Mouse (Mus musculus) granulocyte monocyte progenitor cell, adult 5-6 weeks (primary cell): ENCODE results near the gene Ambp. TPM values are rescaled to one million over a fixed set of nuclear protein-coding genes. Genes with fewer than 3 reads are reported as not detected.

ENCODE experiments used
- ATAC-seq: replicated peaks from 2 replicates; pipeline ENCODE4 v1.8.0; 2016; ENCODE audit warnings: mild to moderate bottlenecking, moderate TSS enrichment, inconsistent platforms; ENCODE audit not compliant: poor library complexity, severe bottlenecking
- total RNA-seq, 2 experiments: library from RNA; stranded (forward) in 1 of 2; stranded (reverse) in 1 of 2; fragments of 200-712, 200-1000 nt in 1 of 2; fragments of >200 nt in 1 of 2; fragmentation: Nextera tagmentation in 1 of 2; gene quantifications; 2 replicates each; pipeline ENCODE4 v1.2.3; 2014 to 2017

Gene Ambp
- not detected in 2 replicates for total RNA-seq (2014; fragmentation: Nextera tagmentation)
- total RNA-seq (2017) = not detected in 2 replicates

DNA sequence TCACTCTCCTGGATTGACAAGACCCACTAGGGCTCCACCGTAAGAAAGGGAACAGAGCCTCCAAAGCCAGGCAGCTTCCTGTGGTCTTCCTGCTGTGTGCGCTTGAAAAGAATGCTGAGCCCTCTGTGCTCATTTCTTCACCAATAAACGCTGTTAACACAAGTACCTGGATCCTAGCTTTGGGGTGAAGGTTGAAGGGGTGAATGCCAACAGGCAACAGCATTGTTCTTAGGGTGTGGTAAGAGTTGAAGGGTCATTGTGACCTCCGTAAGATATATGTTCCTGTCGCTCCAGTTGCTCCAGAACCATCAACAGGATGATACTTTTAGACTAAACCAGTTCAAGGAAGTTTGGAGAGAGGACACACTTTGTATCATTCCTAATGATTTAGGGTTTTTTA lies at the start of gene Ambp:
Ambp (minus strand) TSS at position 101 of the 400 bp plus-strand sequence.
- no peak for ATAC-seq

- ATAC-seq = no peak
Observed at GRCm38 (mm10) chr4:63203874-63204273, 49.3 kb upstream of the Ambp start.

DNA sequence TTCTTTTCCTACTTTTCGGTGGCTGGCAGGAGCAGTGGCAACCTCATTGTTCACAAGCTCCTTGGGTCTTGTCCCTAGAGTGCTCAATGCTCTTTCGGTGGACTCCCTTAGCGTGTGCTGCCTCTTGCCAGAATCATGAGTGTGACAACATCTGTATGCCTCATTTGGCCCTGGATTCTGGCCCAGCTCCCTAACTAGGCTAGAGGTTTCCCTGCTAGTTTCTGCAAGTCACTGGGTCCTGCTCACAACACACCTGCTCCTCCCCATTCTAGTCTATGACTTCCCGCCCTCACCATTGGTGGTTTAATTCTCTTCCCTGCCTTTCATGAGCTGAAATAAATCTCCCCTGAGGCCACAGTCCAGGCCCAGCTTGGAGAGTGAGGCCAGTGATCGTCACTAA lies 44.8 kb upstream of the Ambp start:
- ATAC-seq = no peak

DNA sequence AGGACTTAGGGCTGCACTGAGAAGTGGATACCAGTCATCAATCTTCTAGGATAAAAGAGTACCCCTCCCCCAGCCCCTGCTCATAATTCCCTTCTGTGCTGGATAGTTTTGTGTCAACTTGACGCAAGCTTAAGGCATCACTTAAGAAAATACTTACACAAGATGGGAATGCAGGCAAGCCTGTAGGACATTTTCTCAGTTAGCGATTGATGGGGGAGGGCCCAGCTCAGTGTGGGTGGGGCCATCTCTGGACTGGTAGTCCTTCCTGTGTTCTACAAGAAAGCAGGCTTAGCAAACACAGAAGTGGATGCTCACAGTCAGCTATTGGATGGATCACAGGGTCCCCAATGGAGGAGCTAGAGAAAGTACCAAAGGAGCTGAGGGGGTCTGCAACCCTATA lies 39.8 kb upstream of the Ambp start:
- ATAC-seq = no peak

DNA sequence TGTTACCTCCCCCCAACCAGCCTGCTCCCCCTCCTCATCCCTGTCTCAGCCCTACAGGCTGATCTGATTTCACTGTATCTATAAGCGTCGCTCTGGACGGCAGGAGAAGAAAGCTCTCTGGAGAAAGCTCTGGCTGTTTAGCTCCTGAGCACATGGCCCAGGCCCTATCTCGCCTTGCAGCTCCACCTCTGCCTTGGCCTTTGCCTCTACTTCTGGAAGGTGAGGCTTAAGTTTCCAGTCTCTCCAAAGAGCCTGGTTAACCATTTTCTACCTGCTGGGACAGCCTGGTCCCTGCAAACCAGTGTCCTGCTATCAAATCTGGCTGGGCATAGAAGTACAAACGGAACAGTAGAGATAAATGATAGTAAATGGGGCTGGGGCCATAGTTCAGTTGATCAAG lies 37.0 kb upstream of the Ambp start:
- no peak for ATAC-seq

GRCm38 (mm10) chr4:63186281-63186870 lies 31.8 kb upstream of the Ambp start:
- no peak for ATAC-seq

GRCm38 (mm10) chr4:63181556-63181955 lies 27.0 kb upstream of the Ambp start:
- ATAC-seq = peak; percentile 77

- no peak for ATAC-seq
Observed at GRCm38 (mm10) chr4:63171969-63172685, 17.5 kb upstream of the Ambp start, which contains the start of gene Kif12. Gene Kif12 (minus strand): TSS chr4:63172131.

GRCm38 (mm10) chr4:63171122-63171521 lies 16.5 kb upstream of the Ambp start:
- ATAC-seq = no peak

DNA sequence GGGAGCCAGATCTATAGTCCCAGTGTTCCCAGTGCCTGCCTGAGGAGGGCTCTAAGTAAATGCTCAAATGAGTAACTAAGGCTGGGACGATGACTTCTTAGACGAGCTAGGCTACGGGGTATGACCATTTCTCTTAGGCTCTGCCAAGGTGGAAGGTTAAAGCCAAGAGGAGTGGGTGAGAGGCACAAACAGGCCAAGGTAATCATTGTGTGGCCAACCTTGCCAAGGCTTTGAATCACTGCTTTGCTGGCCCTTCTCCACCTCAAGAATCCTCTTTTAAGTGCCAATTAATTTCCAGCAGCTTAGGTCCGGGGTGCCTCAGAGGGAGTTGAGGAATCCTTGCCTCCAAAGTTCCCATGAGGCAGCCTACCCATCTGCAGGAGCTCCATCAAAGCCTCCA lies 15.5 kb upstream of the Ambp start:
- ATAC-seq = no peak

DNA sequence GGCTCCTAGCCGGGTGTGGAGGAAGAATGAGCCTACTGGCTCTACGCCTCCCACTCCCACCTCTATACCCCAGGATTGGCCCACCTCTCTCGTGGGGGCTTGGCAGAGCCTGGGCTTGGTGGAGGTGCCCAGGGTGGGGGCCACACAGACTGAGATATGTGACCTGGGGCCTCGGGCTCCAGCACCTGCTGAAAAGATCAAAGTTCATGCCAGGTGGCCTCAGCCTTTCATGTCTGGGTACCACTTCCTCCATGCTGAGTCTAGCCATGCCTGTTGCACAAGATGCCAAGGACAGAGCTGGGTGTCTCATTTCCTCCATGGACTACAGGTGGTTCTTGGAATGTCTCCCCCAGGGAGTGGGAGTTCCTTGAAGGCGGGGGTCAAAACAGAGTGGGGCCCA lies 11.7 kb upstream of the Ambp start:
- ATAC-seq = no peak

- ATAC-seq = no peak
Observed at GRCm38 (mm10) chr4:63165636-63166035, 11.0 kb upstream of the Ambp start.

DNA sequence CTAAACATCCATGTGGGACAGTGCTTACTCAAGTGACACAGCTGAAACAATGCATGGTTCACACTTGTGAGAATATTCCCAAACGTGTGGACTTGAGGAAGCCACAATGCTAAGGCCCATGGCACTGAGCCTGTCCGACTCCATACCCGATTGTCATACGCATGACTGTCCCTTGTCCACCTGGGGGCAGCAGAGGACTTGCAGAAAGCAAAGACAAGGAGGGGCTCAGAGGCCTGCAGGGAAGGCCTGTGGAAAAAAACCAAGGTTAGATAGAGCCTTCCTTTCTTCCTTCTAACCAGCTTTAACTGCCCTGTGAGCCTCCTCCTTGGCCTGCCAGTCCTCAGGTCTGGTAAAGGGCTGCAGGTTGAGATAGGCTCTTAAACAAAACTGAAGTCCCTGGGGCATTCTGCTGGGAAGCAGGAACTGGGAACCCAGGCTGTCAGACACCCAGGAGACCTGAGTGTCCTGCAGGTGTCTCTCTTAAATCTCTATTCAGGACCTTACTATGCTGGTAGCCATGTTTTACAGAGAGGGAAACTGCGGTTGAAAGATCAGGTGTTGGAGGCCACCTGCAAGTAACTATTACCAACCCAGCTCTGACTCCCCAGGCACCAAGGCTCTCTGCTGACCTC lies 4.5 kb upstream of the Ambp start:
- ATAC-seq = peak; percentile 82

GRCm38 (mm10) chr4:63158192-63158591 lies 3.6 kb upstream of the Ambp start:
- ATAC-seq = no peak

DNA sequence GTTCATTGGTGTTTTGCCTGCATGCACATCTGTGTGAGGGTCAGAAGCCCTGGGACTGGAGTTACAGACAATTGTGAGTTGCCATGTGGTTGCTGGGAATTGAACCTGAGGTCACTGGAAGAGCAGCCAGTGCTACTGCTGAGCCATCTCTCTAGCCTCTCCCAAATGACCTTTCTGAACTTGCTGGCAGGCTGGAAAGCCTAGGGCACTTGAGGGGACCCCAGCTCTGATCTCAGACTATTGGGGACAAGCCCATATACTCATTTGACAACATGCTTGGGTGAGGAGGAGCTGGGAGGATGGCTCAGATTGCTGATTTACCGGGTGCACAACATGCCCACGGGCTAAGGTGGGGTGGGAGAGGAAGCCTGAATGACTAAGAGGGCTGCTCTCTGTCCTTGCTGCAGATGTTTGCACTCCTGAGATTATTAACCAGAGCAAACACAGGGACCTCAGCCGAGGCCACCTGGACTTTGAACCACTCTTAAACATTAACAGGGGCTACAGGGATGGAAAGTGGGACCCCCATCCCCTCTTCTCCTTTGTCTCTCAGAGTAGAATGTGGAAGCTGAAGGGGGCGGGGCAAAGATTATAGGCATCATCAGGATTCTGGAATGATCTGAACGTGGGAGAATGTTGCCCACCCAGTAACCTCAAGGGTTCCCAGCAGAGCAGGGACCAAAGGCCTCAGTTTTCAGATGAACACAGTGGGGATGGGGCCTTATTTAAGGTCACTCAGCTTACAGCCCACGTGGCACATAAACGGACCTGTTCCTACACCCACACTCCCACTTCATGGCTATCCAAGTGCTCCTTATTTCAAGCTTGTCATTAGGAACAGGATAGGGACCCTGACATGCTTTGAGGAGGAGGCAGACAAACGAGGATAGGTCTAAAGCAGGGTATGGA lies 2.4 kb upstream of the Ambp start:
- no peak for ATAC-seq

DNA sequence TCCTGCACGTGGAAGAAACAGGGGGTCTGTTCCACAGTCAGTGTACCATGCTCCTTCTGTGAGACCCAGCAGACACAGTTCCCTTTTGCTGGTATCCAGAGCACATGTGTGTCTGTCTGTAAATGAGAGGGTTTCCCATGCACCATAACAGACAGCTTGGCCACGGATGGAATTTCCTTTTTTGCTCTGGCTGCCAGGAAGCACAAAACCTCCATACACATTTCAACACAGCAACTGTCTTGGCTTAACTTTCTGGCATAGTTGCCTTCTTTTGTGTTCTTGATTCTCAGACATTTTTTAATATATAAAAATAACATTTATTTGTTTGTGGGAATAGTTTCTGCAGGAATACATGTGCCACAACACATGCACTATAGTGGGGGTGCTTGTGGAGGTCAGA lies 997 bp upstream of the Ambp start:
- ATAC-seq = peak; percentile 12; the same call in 1 of the 2 replicates

DNA sequence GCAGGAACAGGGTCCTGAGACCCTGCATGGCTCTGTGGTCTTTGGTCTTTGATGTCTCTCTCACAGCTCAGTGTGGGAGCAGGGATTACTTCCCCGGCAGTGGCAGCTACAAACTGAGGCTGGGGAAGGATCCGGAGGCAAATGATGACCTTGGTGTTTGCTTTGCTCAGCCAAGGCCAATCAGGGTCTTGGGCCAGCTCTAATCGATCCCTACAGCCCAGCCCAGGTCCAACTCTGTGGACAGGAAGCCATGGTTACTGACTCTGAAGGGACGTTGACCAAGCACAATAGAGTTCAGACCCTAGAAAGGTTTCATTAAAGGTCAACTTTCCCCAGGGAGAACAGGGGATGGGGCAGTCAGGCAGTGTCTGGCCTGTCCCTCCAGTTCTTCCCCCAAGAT lies 571 bp downstream of the Ambp start:
- no peak for ATAC-seq

GRCm38 (mm10) chr4:63151127-63151526 lies 3.5 kb downstream of the Ambp start:
- ATAC-seq = peak; percentile 91

- no peak for ATAC-seq
Observed at GRCm38 (mm10) chr4:63147268-63147667, 7.3 kb downstream of the Ambp start.

DNA sequence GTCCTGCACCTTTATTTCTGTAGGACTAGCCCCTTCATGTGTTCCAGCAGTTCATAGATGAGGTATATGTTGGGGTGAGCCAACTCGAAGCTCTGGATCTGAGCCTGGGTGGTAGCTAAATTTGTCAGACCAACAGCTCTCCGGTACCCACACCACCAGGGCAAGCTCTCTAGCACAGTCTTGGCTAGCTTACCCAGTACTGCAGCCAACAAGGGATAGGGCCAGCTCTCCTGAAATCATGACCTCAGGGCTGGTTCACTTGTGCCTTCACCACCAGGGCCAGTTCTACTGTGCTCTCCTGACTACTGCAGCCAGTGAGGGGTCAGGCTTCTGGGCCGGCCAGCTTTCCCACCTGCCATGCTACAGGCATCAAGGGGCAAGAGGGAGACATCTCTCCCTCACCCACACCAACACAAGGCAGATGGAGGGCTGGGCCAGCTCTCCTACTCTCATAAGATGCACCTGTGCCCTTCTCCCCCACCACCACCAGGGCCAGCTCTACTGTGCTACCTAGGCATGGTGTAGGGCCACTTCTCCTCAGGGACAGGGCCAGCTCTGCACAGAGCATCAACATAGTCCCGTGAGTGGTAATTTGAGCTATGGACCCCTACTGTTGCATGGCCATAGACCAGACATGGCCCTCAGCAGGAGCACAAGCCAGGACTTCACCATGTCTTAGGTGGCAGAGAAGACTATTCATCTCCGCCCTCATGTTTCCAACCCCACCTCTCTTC lies 24.5 kb downstream of the Ambp start:
- ATAC-seq = no peak
